Mouse (Mus musculus): ENCODE measurements around the gene Nipbl. TPM values are rescaled to one million over a fixed set of nuclear protein-coding genes. Genes with fewer than 3 reads are reported as not detected.
"Not testable (repeated sequence)": the region's sequence is repeated elsewhere in the genome, so short reads cannot be mapped to it uniquely, and the experiment has no call there.

Gene Nipbl
- 15.1 and 15.4 TPM in 2 replicates for polyA plus RNA-seq (2015; fragmentation: Nextera tagmentation; extraction: Ambion mirVana)

GRCm38 (mm10) chr15:8443926-8444889 lies at the start of gene Nipbl:
TSS of gene Nipbl (minus strand) at chr15:8444463.
- Histone ChIP-seq H3K36me3 (replicated peaks) (no peaks in the 10 kb centered on the region), H3K27ac (peak within 1 kb of the TSS; percentile 99), H3K4me3 (peak within 1 kb of the TSS; percentile 74), H3K27me3 (replicated peaks) (no peaks in the 10 kb centered on the region), H3K4me2 (peak within 1 kb of the TSS; percentile 98), H3K4me1 (peaks cover 39% of the 10 kb centered on the region), H3K9ac (peak within 1 kb of the TSS; percentile 91), H3K9me3 (no peaks in the 10 kb centered on the region)
- peak; percentile 94 for ATAC-seq (replicated peaks)
- under 1% methylated on average over 87 of the region's 102 CpGs for WGBS

- Histone ChIP-seq H3K4me2 (no peak overlapping the region), H3K27me3 (replicated peaks) (no peaks in the 10 kb centered on the region), H3K27ac (no peak overlapping the region), H3K9ac (no peak overlapping the region), H3K4me3 (no peak overlapping the region), H3K36me3 (replicated peaks) (no peaks in the 10 kb centered on the region), H3K9me3 (no peaks in the 10 kb centered on the region), H3K4me1 (no peaks in the 10 kb centered on the region)
- 86% methylated on average over 6 of the region's 6 CpGs for WGBS
- ATAC-seq (replicated peaks) = no peak
These were observed 41.0 kb upstream of the Nipbl start for GRCm38 (mm10) chr15:8485261-8485660.

DNA sequence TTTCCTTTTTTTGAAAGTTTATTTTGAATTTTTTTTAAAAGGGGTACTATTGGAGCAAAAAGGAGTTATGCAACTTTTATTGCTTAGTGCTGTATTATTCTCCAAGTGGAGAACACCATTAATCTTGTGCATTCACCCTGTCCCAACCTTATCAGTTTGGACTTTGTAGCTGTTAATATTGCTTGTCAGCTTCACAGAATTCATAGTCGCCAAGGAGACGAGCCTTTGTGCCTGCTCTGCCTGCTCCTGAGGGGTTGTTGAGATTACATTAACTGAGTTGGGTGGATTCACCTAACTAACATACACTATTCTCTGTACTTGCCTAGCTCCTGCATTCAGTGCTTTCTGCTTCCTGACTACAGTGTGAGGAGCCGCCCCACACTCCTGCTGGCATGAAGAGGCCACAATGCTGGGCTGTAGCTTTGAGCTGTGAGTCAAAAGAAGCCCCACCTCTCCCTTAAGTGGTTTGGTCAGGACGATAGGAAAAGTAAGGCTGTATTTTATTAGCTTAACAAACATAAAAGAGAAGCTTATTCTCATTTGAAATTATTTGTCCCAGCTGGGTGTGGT lies 24.8 kb upstream of the Nipbl start:
- 52% methylated on average over 4 of the region's 4 CpGs for WGBS
- Histone ChIP-seq H3K4me3 (no peak overlapping the region), H3K4me2 (no peak overlapping the region), H3K27me3 (replicated peaks) (no peaks in the 10 kb centered on the region), H3K27ac (no peak overlapping the region), H3K36me3 (replicated peaks) (no peaks in the 10 kb centered on the region), H3K9me3 (no peaks in the 10 kb centered on the region), H3K4me1 (no peaks in the 10 kb centered on the region), H3K9ac (no peak overlapping the region)
- ATAC-seq (replicated peaks) = no peak

- no peak for ATAC-seq (replicated peaks)
- no peak overlapping the region for H3K4me2 ChIP-seq
- H3K9me3 ChIP-seq = no peaks in the 10 kb centered on the region
- H3K27ac ChIP-seq = no peak overlapping the region
- no peak overlapping the region for H3K4me3 ChIP-seq
- no peaks in the 10 kb centered on the region for H3K36me3 ChIP-seq (replicated peaks)
- H3K9ac ChIP-seq = no peak overlapping the region
- WGBS = 86% methylated on average over 1 of the region's 1 CpGs
- H3K27me3 ChIP-seq (replicated peaks) = no peaks in the 10 kb centered on the region
- no peaks in the 10 kb centered on the region for H3K4me1 ChIP-seq
These were observed 19.3 kb upstream of the Nipbl start for GRCm38 (mm10) chr15:8463521-8463920.

- no peak for ATAC-seq (replicated peaks)
- WGBS = 91% methylated on average over 4 of the region's 4 CpGs
- H3K27me3 ChIP-seq (replicated peaks) = no peaks in the 10 kb centered on the region
- no peak overlapping the region for H3K27ac ChIP-seq
- no peak overlapping the region for H3K4me2 ChIP-seq
- H3K36me3 ChIP-seq (replicated peaks) = no peaks in the 10 kb centered on the region
- no peak overlapping the region for H3K4me3 ChIP-seq
- no peaks in the 10 kb centered on the region for H3K4me1 ChIP-seq
- no peaks in the 10 kb centered on the region for H3K9me3 ChIP-seq
- no peak overlapping the region for H3K9ac ChIP-seq
These were observed 18.5 kb upstream of the Nipbl start for GRCm38 (mm10) chr15:8462780-8463179.

GRCm38 (mm10) chr15:8460871-8461270 lies 16.6 kb upstream of the Nipbl start:
- no peak for ATAC-seq (replicated peaks)
- 89% methylated on average over 2 of the region's 2 CpGs for WGBS
- Histone ChIP-seq H3K4me2 (no peak overlapping the region), H3K36me3 (replicated peaks) (no peaks in the 10 kb centered on the region), H3K9ac (no peak overlapping the region), H3K9me3 (no peaks in the 10 kb centered on the region), H3K4me3 (no peak overlapping the region), H3K27ac (no peak overlapping the region), H3K27me3 (replicated peaks) (no peaks in the 10 kb centered on the region), H3K4me1 (no peaks in the 10 kb centered on the region)

DNA sequence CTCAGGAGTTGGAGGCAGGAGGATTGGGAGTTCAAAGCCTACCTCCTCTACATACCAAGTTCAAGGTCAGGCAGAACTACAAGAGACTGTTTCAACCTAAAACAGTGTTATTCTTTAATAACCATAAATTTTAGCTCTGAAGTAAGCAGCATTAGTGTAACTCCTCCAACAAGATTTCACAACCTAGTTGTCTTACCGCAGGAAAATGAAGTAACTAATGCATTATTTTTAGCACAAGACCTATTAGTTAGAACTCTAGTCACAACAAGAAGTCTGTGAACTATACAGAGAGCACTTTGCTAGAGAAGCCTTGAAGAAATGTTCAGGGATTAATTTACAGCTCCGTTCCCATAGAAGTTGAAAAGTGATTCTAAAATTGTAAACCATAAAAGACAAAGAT lies 15.7 kb upstream of the Nipbl start:
- no peak for ATAC-seq (replicated peaks)
- Histone ChIP-seq H3K9me3 (no peaks in the 10 kb centered on the region), H3K9ac (no peak overlapping the region), H3K4me2 (no peak overlapping the region), H3K4me3 (no peak overlapping the region), H3K27me3 (replicated peaks) (no peaks in the 10 kb centered on the region), H3K36me3 (replicated peaks) (no peaks in the 10 kb centered on the region), H3K4me1 (no peaks in the 10 kb centered on the region), H3K27ac (no peak overlapping the region)
- WGBS = 91% methylated on average over 2 of the region's 2 CpGs

- H3K27ac ChIP-seq; ATAC-seq (replicated peaks); H3K9me3 ChIP-seq; H3K9ac ChIP-seq; H3K27me3 ChIP-seq (replicated peaks); H3K4me1 ChIP-seq; H3K36me3 ChIP-seq (replicated peaks); H3K4me2 ChIP-seq; H3K4me3 ChIP-seq: not testable (repeated sequence)
- WGBS = 98% methylated on average over 2 of the region's 2 CpGs
These were observed 12.0 kb upstream of the Nipbl start for GRCm38 (mm10) chr15:8456223-8456622.

GRCm38 (mm10) chr15:8455486-8455885 lies 11.2 kb upstream of the Nipbl start:
- ATAC-seq (replicated peaks) = no peak
- no peaks in the 10 kb centered on the region for H3K27me3 ChIP-seq (replicated peaks)
- no peak overlapping the region for H3K27ac ChIP-seq
- H3K9me3 ChIP-seq = no peaks in the 10 kb centered on the region
- H3K4me3 ChIP-seq = no peak overlapping the region
- H3K4me2 ChIP-seq = no peak overlapping the region
- H3K9ac ChIP-seq = no peak overlapping the region
- 91% methylated on average over 2 of the region's 2 CpGs for WGBS
- no peaks in the 10 kb centered on the region for H3K36me3 ChIP-seq (replicated peaks)
- no peaks in the 10 kb centered on the region for H3K4me1 ChIP-seq

- 50% methylated on average over 3 of the region's 3 CpGs for WGBS
- ATAC-seq (replicated peaks) = no peak
- H3K27ac ChIP-seq = no peak overlapping the region
These were observed 6.8 kb upstream of the Nipbl start for GRCm38 (mm10) chr15:8451071-8451470.

GRCm38 (mm10) chr15:8447193-8447767 lies 3.0 kb upstream of the Nipbl start:
- Histone ChIP-seq H3K4me3 (peak overlapping the region; percentile 74), H3K27ac (no peak overlapping the region), H3K4me2 (peak overlapping the region; percentile 98), H3K4me1 (peaks cover 33% of the 10 kb centered on the region), H3K9ac (no peak overlapping the region), H3K9me3 (no peaks in the 10 kb centered on the region), H3K36me3 (replicated peaks) (no peaks in the 10 kb centered on the region), H3K27me3 (replicated peaks) (no peaks in the 10 kb centered on the region)
- WGBS = 72% methylated on average over 8 of the region's 8 CpGs
- ATAC-seq (replicated peaks) = no peak

More at GRCm38 (mm10) chr15:8451071-8451470, 6.8 kb upstream of the Nipbl start:
- H3K4me1 ChIP-seq = peaks cover 22% of the 10 kb centered on the region
- no peak overlapping the region for H3K4me3 ChIP-seq
- H3K36me3 ChIP-seq (replicated peaks) = no peaks in the 10 kb centered on the region
- H3K27me3 ChIP-seq (replicated peaks) = no peaks in the 10 kb centered on the region
- H3K9ac ChIP-seq = no peak overlapping the region
- H3K9me3 ChIP-seq = no peaks in the 10 kb centered on the region
- no peak overlapping the region for H3K4me2 ChIP-seq

DNA sequence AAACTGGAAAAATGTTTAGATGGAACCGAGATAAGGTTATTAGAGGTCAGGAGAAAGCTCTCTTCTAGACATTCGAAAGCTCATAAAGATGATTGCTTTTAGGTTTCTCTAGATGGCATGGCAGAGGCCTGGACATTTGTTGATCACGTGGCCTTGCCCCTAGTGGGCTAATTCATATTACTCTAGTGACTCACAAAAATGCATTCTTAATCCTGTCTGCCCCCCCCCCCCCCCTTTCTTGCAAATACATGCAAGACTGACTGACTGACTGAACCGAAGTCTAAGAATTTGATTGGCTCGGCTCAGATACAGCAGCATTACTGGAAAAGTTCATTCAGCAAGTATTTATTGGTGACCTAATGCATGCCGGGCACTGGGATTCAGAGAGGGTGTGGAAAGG lies 2.2 kb upstream of the Nipbl start:
- Histone ChIP-seq H3K4me3 (peak overlapping the region; percentile 74), H3K9ac (peak overlapping the region; percentile 91), H3K27me3 (replicated peaks) (no peaks in the 10 kb centered on the region), H3K9me3 (no peaks in the 10 kb centered on the region), H3K4me2 (peak overlapping the region; percentile 98), H3K4me1 (peaks cover 37% of the 10 kb centered on the region), H3K27ac (no peak overlapping the region), H3K36me3 (replicated peaks) (no peaks in the 10 kb centered on the region)
- 3% methylated on average over 6 of the region's 6 CpGs for WGBS
- ATAC-seq (replicated peaks) = no peak
